Mouse (Mus musculus) heart, postnatal 36 days (tissue): ENCODE results near the gene Rhot2. TPM values are rescaled to one million over a fixed set of nuclear protein-coding genes. Genes with fewer than 3 reads are reported as not detected.

Source experiments
- DNase-seq, 2 experiments: peaks; one replicate each; pipeline ENCODE4 v3.0.0; 2021 to 2022
- intact Hi-C: fragments of 180-260 bp; cut with DNase I; formaldehyde crosslinking; loops from one replicate; pipeline ENCODE4 v1.15.1; 2025
- total RNA-seq, 2 experiments: library from RNA; stranded (reverse); gene quantifications; 2 replicates each; pipeline ENCODE4 v1.2.3; 2021

Gene Rhot2
- 100 to 1,000 TPM; 110 to 115 TPM for total RNA-seq

DNA sequence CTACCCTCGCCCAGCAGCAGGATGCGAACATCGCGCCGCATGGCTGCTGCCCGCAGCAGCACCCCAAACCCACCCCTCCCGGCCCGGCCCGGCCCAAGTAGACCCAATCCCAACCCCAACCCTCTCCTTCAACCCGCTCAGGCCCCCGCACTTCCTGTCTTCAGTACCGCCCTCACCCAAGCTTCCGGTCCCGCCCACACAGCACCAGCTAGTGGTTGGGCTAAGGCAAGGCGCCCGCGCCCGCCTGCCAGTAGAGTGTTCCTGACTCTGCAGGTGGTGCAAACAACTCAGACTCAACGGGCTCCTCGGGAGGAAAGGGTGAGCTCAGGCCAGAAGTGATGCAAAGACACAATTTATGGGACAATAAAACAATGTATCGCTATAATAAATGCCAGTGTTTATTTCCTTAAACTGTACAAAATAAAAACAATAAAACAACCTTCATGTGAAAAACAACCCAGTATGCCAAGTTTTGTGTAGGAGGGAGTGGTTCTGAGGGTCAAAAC lies at the start of gene Rhot2:
Rhot2 (minus strand) TSS at position 456 of the 506 bp plus-strand sequence.
- DNase-seq: peak; percentile 93 to 95
- intact Hi-C loops: loop anchor here (2.0 kb wide), 1 partner anchor 24 kb away; the partner anchor contains the start of gene Mcrip2

DNA sequence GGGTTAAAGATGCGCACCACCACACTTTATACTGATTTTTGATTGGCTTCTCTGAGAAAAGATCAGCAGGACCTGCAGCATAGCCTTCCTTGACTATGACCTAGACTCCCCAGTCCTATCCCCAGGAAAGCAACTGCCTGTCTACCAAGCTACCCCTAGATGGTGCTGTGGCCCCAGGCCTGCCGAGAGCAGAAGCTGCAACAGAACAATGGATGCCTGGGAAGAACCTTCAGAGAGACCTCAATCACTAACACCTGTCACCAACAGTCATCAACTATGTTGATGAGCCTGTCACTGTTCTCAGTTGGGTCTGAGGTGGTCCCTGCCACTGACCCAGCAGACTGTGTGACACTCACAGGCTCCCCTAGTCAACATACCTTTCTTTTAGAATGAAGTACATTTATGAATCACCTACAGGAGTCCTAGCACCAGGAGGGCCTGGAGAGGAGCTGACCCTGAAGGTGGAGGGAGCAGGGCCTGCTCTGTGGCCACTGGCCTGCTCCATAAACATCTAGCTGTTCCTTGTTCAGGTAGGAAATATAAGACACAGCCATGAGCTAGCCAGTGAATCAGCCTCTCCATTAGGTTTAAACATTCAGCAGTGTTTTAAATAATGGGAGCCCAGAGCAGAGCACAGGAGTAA lies 49.4 kb upstream of the Rhot2 start:
- peak; percentile 68 to 71 for DNase-seq
- intact Hi-C loops: loop anchor here (1.0 to 5.0 kb wide), 4 partner anchors 47 to 198 kb away; partner anchors contain the start of genes Capn15 and Decr2

DNA sequence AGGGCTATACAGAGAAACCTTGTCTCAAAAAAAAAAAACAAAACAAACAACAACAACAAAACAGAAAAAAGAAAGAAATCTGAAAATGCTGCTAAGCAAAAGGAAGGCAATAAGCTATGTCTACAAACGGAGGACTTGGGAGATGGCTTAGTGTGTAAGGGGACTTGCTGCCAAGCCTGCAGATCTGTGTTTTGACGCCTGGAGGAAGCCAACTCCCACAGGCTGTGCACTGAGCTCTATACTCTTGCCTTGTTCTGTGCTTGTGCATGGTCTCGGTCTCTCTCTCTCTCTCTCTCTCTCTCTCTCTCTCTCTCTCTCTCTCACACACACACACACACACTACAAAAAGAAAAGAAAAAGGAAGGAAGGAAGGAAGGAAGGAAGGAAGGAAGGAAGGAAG lies 44.2 kb upstream of the Rhot2 start:
- intact Hi-C loops: no loop called here
- DNase-seq: no peak

DNA sequence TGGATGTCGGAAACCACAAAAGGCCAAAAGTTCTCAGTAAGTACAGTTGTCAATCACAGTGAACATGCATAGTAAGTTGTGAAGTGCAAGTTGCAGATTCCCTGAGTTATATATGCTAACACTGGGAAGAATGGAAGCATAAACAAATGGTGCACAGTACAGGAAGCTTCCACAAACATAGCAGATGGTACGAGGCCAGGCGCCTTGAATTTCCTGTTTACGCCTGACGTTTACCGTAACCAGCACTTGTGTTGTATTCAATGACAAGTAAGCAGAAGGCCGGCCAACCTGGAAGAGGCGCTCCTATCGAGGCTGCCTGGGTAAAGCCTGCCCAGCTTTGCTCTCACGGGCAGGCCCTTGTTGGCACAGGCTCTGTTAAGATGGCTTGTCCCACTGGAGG lies 42.8 kb upstream of the Rhot2 start:
- intact Hi-C loops: no loop called here
- DNase-seq: no peak

DNA sequence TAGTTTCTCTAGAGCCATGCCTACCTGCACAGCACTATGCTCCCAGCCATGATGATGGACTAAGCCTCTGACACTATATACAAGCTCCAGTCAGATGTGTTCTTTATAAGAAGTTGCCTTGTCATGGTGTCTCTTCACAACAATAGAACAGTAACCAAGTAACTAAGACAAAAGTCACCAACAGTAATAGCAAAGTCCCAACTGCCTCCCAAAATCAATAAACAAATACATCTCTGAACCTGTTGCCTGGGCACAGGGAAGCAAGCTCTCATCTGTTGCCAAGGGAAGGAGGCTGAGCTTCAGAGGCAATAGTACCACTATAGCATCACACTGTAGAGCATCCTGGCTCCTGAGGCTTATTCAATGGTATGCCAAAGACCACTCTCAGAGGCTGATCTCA lies 42.2 kb upstream of the Rhot2 start:
- intact Hi-C loops: no loop called here
- DNase-seq: no peak

DNA sequence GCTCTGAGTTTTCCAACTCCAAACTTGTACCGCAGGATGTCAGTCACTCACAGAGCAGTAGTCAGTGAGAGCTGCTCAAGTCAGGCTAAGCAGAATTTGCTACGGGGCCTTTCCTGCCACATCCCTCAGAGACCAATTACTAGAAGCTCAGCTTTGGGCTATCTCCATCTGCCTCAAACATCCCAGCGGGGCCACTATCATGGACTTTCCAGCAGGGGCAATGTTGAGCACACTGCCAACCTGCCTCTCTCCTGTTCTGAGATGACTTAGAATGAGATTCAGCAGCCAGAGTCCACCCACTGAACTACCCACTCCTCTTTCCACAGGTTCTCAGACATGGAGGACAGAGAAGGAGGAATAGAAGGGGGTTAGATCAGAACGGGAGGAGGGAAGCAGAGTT lies 41.0 kb upstream of the Rhot2 start:
- intact Hi-C loops: no loop called here
- DNase-seq: no peak

DNA sequence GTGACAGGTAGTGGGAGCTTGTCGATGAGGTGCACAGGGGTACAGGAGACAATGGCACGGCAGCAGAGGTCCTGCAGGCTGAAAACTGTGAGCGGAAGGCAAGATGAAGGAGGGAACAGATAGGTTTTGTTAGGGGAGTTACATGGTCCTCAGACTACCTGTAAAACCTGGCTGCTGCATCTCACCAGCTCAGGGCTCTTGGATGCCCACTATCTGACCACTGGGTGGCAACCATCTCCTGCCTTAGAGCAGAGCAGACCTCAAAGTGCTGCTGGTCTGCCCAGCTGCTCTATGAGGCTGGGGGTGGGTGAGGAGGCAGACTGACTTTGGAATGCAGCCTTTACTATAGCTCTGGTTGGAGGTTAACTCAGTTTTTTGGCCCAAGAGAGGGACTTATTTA lies 39.2 kb upstream of the Rhot2 start:
- DNase-seq: no peak
- intact Hi-C loops: no loop called here

DNA sequence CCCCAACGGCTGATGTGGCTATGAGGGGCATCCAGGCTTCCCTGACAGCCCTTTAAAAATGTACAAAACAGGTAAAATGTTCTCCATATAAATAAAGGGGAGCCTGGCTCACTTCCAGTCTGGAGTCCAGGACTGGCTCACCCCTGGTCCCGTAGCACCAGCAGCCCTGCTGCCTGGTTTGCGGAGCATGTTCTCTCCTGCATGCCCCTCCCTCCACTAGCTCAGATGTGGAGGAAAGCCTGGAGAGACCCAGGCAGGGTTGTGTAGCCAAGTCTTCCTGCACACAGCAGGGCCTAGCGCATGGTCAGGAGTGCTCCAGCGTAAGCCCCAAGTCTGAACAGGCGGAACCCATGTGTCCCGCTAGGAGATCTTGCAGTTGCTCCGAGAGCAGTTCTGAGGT lies 38.6 kb upstream of the Rhot2 start:
- DNase-seq: no peak
- intact Hi-C loops: no loop called here

DNA sequence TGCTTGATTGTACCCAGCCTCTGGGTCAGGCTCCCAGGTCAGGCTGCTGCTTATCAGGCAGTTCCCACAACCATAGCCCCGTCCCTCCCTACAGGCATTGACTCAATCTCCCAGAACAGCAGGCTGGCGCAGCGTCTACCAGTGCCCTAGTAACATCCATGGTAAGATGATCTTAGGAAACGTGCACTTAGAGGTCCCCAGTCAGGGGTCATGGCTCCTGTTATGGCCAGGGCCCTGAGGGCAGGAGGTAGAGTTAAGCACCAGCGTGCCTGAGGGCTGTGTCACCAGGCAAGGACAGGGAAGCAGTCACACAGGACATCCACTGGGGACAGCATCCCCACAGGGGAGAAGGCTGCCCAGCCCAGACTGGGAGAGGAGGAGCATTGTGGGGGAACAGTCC lies 37.7 kb upstream of the Rhot2 start:
- DNase-seq: no peak
- intact Hi-C loops: no loop called here

DNA sequence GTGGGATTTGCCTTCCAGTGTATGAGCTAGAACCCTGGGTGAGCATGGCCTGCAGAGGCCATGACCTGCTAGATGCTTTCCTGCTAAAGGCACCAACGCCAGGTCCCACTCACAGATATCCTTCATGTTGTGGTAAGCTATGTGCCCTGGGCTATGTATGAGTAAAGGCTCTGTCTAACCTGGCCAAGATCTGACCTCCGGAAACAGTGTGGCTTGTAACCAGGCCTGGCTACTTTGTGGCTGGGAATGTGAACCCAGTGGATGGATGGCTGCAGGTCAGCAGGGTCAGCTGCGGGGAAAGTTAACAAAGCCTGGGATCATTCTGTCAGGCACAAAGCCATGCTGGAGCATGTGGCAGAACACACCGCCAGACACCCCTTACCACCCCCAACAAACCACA lies 37.0 kb upstream of the Rhot2 start:
- DNase-seq: no peak
- intact Hi-C loops: no loop called here

DNA sequence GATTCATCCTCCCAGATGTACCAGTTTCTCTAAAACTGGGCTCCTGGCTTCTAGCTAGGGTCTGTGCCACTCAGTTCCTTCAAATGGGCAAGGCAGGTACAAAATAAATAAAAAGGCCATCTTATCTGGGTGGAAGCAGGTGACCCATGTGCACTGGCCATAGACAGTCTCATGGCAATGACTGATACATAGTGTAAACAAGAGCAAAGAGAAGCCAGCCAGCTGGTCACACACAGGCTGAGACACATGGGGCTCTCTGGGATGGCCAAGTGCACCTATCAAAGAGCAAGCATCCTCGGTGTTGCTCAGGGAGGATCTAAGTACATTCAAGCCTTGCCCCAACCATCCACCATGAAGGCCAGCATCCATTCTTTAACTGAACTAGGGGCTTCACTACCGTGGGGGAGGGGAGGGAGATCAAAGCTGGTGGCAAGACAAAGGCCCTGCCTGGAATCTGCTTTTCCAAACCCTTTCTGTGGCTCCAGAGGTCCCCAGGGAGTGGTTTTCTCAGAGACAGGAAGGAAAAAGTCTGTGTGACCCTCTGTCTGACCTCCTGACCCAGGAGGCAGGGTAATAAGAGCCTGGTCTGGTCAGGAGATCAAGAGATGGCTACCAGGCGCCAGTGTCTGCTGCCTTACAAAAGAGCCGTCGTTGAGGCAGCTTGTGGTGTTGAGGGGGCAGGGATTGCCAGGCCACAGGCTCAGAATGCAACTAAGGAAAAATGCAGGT lies 36.4 kb upstream of the Rhot2 start:
- DNase-seq: no peak
- intact Hi-C loops: no loop called here

DNA sequence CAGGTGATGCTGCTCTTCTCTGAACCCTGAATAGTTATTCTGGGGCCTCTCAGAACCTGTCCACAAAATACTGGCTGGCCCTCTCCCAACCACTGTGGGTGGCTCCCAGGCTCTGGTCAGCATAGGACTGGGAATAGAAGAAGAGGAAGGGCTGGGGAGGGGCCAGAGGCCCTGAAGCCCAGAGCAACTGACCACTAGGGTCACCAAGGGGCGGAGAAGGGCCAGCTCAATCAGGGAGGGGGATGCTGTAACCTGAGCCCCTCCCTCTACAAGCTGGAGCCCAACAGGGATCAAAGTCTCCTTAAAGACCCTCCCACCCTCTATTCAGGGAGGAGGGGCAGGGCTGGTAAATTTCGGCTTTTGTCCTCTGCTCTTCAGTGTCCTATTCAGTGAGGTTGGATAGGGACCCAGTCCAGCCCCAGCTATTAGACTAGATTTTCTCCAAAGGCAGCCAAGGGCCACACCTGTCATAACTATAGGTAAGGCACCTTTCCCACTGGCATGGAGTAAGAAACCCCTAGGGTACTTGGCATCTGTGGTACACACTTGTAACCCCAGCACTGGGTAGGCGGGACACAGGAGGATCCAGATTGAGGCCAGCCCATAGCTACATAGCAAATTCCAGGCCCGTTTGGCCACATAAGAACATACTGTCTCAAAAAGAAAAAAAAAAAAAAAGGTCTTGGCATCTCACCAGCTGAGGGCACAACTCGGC lies 35.7 kb upstream of the Rhot2 start, which contains the start of gene Wfikkn1:
Wfikkn1 (minus strand) TSS at position 663 of the 715 bp plus-strand sequence.
- DNase-seq: no peak
- intact Hi-C loops: no loop called here

DNA sequence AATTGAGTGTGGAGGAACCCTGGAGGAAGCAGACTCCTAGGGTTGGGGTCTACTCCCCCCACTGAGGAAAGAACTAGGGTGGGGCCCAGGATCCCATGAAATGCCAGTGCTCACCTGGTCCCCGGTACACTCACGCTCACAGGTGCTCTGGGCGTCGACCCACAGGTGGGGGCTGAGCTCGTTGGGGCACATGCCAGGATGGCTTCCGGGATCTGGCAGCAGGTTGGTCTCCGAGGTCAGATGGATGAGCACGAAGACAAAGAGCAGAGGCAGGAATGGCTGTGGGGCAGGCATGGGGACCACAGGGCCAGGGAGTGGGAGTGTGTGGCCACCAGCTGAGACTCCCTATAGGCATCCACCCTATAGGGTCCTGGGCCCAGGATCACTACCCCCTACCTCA lies 35.1 kb upstream of the Rhot2 start:
- no peak for DNase-seq
- intact Hi-C loops: no loop called here

DNA sequence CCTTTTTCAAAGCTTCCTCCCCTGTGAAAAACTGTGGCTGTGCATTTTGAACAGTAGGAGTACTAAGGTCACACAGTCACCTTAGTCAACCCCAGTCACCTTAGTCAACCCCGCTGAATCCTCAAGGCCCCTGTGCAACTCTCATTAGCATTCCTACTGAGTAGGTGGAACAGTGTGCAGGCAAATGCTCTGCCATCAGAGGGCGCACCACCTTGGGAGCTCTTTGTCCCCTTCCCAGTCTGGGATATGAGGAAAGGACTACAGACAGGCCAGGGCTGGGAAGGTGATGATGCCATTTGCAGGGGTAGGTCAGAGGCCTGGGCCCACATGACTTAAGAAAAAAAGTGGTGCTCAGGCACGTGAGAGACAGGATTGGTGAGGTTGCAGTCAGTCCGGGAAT lies 34.6 kb upstream of the Rhot2 start:
- DNase-seq: no peak
- intact Hi-C loops: no loop called here

DNA sequence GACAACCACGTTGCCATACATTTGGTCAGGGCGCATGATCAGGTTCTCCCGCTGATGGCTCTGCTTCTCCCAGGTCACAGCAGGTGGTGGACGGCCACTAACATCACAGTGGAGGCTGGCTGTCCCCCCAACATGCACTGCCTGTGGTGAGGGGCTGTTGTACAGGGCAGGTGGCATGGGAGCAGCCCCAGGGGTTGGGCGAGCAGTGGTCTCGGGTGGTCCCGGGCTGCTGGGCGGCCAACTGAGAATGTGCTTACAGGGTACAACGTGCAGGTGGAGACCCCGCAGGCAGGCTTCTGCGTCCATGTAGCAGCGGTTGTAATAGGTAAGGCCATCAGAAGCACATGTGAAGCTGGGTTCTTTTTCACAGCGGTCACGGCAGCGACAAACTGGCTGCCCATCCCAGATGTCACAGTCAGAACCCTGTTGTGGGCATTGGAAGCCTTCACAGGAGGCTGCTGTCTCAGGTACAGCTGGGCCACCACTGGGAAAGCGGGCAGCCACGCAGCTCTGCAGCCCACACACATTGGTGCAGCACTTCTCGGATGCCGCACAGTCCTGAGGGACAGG lies 34.0 kb upstream of the Rhot2 start:
- no peak for DNase-seq
- intact Hi-C loops: no loop called here

DNA sequence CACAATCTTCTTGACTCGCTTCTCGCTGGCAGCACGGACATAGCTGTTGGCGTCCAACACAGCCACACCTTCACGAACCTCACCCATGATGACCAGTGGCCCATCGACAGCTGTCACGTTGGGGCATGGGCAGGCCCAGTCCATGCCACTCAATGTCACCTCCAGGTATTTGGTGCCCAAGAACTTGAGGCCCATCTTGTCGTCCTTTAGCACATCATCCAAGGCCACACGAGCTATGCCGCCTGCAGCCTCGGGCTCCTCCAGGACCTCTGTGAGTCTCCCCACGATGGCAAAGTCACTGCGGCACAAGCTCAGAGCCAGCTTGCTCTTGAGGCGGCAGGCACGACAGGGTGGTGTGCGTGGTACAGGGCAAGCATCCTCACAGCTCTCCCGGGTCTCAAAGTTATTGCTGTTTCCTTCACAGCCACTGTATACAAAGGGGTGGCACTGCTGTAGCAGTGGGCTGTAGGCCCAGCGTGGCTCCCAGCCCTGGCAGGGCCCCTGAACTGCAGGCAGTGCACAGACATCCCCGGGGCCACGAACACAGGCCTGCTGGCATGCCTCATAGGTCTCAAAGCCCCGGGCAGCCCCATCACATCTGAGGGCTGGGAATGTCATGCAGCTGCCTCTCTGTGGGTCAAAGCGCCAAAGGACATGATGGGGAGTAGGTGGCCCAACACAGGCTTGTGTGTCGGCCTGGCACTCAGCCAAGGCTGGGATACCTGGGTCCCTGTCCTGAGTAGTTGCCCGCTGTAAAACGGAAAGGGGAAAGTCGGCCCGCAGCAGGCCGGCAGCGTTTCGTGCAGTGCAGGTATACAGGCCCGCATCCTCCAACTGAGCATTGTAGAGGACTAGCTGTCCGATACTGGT lies 33.3 kb upstream of the Rhot2 start:
- intact Hi-C loops: no loop called here
- DNase-seq: no peak

DNA sequence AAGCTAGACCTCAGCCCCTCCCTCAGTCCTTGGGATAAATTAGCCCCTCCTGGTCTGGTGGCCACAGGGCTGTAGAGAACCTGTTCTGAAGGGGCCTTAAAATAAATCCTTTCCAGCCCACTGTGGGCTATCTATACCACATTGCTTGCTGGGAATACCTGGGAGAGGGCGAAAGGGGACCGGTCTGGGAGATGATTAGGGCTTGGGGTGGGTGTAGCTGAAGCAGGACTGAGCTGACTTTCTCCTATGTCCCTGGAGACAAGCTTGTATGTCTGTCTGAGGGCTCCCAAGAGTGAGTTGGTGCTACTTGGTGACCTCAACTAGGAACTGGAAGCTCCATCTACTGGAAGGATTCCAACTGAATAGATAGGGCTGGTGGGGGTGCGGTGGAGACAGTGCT lies 32.4 kb upstream of the Rhot2 start:
- intact Hi-C loops: no loop called here
- no peak for DNase-seq

DNA sequence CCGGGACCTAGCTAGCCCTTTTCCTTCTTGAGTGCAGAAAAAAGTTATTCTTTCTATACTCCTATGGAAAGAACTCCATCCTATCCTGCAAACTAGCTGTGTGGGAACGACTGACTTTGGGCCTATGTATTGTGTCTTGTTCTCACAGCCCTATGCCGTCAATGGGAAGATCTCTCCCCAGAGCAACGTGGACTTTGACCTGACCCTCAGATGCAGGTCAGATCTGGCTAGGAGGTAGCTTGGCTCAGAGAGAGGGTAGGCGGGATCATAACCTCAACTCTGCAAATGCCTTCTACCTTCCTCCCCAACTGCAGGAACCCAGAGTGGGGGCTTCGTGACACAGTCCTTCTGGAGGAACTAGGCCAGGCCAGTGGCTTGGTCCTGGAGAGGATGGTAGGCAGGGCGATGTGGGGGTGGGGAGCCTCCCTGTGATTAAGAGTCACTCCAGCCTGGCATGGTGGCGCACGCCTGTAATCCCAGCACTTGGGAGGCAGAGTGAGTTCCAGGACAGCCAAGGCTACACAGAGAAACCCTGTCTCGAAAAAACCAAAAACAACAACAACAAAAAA lies 31.8 kb upstream of the Rhot2 start:
- no peak for DNase-seq
- intact Hi-C loops: no loop called here

DNA sequence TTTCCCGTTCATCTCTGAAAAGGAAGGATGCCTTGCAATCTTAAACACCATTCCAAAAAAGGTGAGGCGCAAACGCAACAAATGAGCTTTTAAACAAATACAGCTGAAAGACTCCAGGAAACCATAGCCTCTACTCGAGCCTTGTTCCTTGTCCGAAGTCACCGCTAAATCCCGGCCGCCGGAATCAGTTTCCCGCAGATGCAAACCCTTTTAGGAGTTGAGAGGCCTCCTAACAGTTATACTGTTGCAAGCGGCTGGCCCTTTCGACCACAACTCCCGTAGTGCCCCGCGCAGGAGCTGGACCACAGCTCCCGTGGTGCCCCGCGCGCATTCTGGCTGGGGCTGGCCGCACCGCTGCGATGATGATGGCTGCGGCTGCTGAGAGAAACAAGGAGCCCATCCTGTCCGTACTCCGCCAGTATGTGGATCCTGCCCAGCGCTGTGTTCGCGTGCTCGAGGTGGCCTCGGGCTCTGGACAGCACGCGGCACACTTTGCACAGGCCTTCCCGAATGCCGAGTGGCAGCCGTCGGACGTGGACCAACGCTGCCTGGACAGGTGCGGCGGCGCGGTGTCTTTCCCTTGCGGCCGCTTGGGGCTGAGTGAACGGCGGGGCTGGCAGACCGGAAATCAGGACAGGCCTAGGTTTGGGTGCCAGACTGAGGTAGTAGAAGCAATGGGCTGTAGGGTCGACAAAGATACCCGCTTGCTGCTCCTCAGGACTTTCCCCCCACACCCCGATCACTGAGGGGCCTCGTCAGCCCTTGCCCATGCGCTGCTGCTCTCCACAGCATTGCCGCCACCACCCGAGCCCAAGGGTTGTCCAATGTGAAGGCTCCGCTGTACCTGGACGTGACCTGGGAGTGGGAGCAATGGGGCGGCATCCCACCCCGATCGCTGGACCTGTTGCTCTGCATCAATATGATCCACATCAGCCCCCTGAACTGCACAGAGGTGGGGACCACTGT lies 30.8 kb upstream of the Rhot2 start:
- DNase-seq: peak; percentile 84 to 88
- intact Hi-C loops: no loop called here
